Mouse (Mus musculus) ES-E14 (cell line): ENCODE data around the gene Arsk.

Experiments used
- CHD2 ChIP-seq: IDR thresholded peaks from 2 replicates; pipeline ENCODE4 v1.6.1; 2014; ENCODE audit warnings: mild to moderate bottlenecking, low read depth, low read length, inconsistent platforms
- HCFC1 ChIP-seq: IDR thresholded peaks from 2 replicates; pipeline ENCODE4 v1.6.1; 2012; ENCODE audit warnings: low read length, inconsistent platforms, borderline replicate concordance; ENCODE audit not compliant: insufficient read depth
- MAFK ChIP-seq: IDR thresholded peaks from 2 replicates; pipeline ENCODE4 v1.6.1; 2014; ENCODE audit warnings: mild to moderate bottlenecking, low read depth, low read length, inconsistent platforms; ENCODE audit not compliant: insufficient read depth
- ZNF384 ChIP-seq: IDR thresholded peaks from 2 replicates; pipeline ENCODE4 v1.6.1; 2012; ENCODE audit warnings: low read depth, low read length, inconsistent platforms

DNA sequence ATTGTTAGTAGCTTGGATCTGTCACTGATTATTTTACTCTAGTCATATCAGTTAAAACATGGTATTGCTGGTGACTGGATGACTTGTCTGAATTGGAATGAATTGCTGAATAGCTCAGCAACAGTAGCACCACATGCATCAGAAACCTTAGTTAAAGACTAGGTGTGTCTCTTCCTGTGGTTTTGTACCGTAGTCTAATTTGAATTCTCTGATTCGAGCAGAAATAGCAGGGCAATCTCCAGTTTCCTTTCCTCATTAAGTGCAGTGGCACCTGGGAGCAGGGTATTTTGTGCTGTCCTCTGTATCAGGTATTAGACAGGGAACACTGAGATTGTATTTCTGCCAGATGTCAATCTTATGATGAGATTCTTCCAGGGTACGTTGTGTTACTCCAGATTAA lies 40.4 kb upstream of the Arsk start:
- TF ChIP-seq CHD2 (no peak), ZNF384 (no peak), HCFC1 (no peak), MAFK (no peak)
